Mouse (Mus musculus) stomach, postnatal 0 days (tissue): ENCODE results near the gene Mlec.

ENCODE experiments used
- CTCF ChIP-seq: IDR thresholded peaks from 2 replicates; pipeline ENCODE4 v1.5.1; 2016; ENCODE audit warnings: antibody characterized with exemption, low read depth, mild to moderate bottlenecking, moderate library complexity
- EP300 ChIP-seq: optimal IDR thresholded peaks from 2 replicates; pipeline ENCODE3; 2016; ENCODE audit warnings: antibody characterized with exemption

GRCm38 (mm10) chr5:115155831-115156230, 2.1 kb downstream of the Mlec start:
- TF ChIP-seq CTCF, result no peak
- TF ChIP-seq EP300, result no peak
